Mouse (Mus musculus) midbrain, embryonic 10.5 days (tissue): Measurements from ENCODE around the gene Selenbp2. TPM values are rescaled to one million over a fixed set of nuclear protein-coding genes. Genes with fewer than 3 reads are reported as not detected.
"Not testable (repeated sequence)": the region's sequence is repeated elsewhere in the genome, so short reads cannot be mapped to it uniquely, and the experiment has no call there.

Experiments
- DNase-seq: peaks from one replicate; pipeline ENCODE4 v3.0.0-alpha.2; 2017; ENCODE audit warnings: low spot score
- H3K27ac ChIP-seq: fragments of 300-500 bp; sonication (generic); replicated peaks from 2 replicates; pipeline ENCODE4 v1.5.1; 2016; ENCODE audit warnings: mild to moderate bottlenecking
- H3K27me3 ChIP-seq: fragments of 300-500 bp; sonication (generic); 2 replicates; pipeline ENCODE4 v1.6.1; 2016; ENCODE audit warnings: low read depth, mild to moderate bottlenecking; ENCODE audit not compliant: poor library complexity, severe bottlenecking
- H3K36me3 ChIP-seq: fragments of 300-500 bp; sonication (generic); 2 replicates; pipeline ENCODE4 v1.6.1; 2016; ENCODE audit warnings: mild to moderate bottlenecking, moderate library complexity
- H3K4me1 ChIP-seq: fragments of 300-500 bp; sonication (generic); 2 replicates; pipeline ENCODE4 v1.6.1; 2016
- H3K4me3 ChIP-seq: fragments of 300-500 bp; sonication (generic); 2 replicates; pipeline ENCODE4 v1.5.1; 2016; ENCODE audit warnings: mild to moderate bottlenecking, moderate library complexity
- H3K9me3 ChIP-seq: fragments of 300-500 bp; sonication (generic); replicated peaks from 2 replicates; pipeline ENCODE4 v1.6.1; 2016; ENCODE audit warnings: mild to moderate bottlenecking
- WGBS: fragments of 180-500 bp; shearing (Covaris S2); methylation state at CpG from one replicate; pipeline ENCODE4 v1.1.7; 2016; 5-methylcytosine and 5-hydroxymethylcytosine counted together
- polyA plus RNA-seq: library from polyadenylated mRNA; unstranded; fragments of >200 nt; fragmentation: Nextera tagmentation; extraction: Ambion mirVana; gene quantifications from 2 replicates; pipeline ENCODE4 v1.2.1, GENCODE M21; 2016

The Selenbp2 gene
- polyA plus RNA-seq = not detected in 2 replicates

DNA sequence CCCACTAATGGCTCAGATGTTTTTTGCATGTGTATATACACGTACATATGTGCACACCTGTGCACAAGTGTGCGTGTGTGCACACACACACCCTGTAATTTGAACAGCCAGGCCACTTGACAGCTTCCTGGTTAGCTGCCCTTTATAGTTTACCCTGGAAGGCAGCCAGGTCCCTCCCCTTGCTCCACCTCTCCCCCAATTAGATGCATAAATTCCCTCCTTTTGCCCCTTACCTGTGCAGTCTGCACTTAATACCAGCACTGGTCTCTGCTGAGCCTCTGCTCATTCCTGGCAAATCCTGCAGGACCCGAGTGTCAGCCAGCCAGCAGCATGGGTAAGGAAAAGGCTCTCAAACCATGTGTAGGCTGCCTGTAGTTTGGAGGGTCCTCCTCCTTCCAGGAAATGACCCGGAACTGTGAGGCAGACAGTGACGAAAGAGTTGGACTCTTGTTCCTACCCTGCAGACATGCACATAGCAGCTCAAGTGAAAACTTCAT is at the start of gene Selenbp2:
Gene Selenbp2 (plus strand): TSS at position 228 of the 497 bp plus-strand sequence.
- H3K36me3 ChIP-seq = no peaks in the 10 kb centered on the region
- H3K4me1 ChIP-seq = 0 out of 2 replicates have a peak, but pooled peaks cover 2% of the 10 kb centered on the region
- H3K27ac ChIP-seq = no peak within 1 kb of the TSS
- no peak within 1 kb of the TSS for H3K4me3 ChIP-seq
- no peaks in the 10 kb centered on the region for H3K9me3 ChIP-seq
- H3K27me3 ChIP-seq = no peaks in the 10 kb centered on the region
- 83% methylated on average over 5 of the region's 5 CpGs for WGBS
- no peak for DNase-seq

DNA sequence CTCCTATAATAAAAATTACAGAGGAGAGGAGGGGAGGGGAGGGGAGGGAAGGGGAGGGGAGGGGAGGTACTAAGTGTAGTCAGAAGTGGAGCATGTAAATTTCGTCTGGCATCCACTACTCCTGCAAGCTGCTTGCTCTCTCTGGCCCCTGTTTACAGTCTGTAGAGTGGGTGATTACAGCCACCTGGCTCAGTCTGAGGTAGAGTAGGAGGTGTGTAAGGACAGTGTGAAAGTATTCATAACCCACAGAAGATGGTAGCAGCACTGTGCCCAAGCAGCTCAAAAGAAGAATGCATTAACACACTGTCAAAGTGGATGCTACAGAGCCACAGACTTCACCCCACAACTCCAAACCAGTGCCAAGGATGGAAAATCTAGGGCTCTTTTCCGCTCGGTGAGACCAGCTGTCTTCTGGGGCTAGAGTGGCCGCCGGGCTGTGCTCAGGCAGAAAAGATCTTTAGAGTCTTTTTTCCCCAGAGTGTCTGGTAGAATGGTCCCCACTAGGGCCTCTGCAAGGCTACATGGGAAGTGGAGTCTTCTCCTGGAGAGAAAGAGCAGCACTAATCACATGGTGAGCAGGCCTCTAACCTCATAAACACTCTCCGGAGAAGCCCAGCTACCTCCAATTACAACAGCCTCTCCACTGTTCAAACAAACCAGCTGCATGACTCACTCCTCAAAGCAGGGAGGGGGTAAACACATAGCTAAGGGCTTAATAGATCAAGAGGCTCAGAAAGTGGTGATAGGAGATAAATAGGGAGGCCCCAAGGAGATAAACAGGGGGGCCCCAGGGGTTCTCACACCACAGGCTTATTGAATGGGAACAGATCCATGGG is 44.4 kb upstream of the Selenbp2 start:
- Histone ChIP-seq H3K27me3 (no peaks in the 10 kb centered on the region), H3K27ac (peak overlapping the region; percentile 74), H3K9me3 (no peaks in the 10 kb centered on the region), H3K36me3 (no peaks in the 10 kb centered on the region), H3K4me1 (peaks cover 24% of the 10 kb centered on the region), H3K4me3 (no peak overlapping the region)
- WGBS = 41% methylated on average over 6 of the region's 6 CpGs
- DNase-seq = peak; percentile 15

GRCm38 (mm10) chr3:94650409-94650808 is 42.9 kb upstream of the Selenbp2 start:
- Histone ChIP-seq H3K4me3 (no peak overlapping the region), H3K36me3 (no peaks in the 10 kb centered on the region), H3K9me3 (no peaks in the 10 kb centered on the region), H3K27me3 (no peaks in the 10 kb centered on the region), H3K27ac (peak overlapping the region; percentile 74; the same call in 1 of the 2 replicates), H3K4me1 (peaks cover 24% of the 10 kb centered on the region)
- no peak for DNase-seq
- 88% methylated on average over 7 of the region's 7 CpGs for WGBS

GRCm38 (mm10) chr3:94653967-94654366 is 39.4 kb upstream of the Selenbp2 start:
- Histone ChIP-seq H3K4me1 (peaks cover 29% of the 10 kb centered on the region), H3K27me3 (peaks cover 16% of the 10 kb centered on the region)
- H3K4me3 ChIP-seq, H3K27ac ChIP-seq, H3K9me3 ChIP-seq, H3K36me3 ChIP-seq, DNase-seq: not testable (repeated sequence)
- WGBS = 67% methylated on average over 1 of the region's 1 CpGs

DNA sequence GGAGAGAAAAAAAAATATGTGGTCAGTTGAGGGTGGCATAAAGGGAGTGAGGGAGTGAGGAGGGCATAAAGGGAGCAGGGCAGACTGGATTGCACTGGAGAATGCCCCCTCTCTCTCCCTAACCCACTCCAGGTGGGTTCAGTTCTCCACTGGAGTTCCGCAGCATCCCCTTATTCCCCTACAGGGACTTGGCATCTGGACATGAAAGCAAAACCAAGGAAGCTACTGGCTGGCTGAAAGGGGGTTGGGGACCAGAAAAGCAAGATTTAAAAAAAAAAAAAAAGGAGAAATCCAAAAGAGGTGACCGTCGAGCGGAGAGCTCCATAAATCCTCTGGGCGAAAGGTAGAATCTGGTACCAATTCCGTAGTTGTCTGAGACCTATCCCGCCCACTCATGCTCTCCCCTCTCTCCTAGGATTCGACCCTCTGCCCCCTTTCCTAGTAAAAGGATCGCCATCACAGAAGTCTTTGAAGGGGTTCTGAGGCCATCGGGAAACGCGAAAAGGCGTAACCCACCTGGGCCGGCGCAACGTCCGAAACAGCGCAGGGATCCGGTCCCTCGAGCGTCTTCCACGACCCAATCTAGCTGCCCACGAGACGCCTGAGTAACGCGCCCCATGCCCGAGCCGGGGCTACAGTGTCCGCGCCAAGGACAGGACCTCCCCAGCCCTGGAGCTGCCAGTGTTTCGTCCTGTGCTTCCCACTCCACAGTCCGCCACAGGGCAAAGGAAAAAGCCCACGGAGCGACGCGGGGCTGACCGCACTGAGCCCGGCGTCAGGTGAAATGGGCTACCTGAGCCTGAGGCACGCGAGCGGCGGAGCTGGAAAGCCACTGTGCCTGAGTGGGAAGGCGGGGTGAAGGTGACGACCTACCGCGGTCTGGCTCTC is 35.3 kb upstream of the Selenbp2 start:
- Histone ChIP-seq H3K27me3 (peaks cover 26% of the 10 kb centered on the region), H3K4me3 (peak overlapping the region; percentile 55)
- H3K36me3 ChIP-seq, H3K9me3 ChIP-seq, H3K4me1 ChIP-seq, H3K27ac ChIP-seq: not testable (repeated sequence)
- DNase-seq = peak; percentile 25
- 2% methylated on average over 23 of the region's 47 CpGs for WGBS

DNA sequence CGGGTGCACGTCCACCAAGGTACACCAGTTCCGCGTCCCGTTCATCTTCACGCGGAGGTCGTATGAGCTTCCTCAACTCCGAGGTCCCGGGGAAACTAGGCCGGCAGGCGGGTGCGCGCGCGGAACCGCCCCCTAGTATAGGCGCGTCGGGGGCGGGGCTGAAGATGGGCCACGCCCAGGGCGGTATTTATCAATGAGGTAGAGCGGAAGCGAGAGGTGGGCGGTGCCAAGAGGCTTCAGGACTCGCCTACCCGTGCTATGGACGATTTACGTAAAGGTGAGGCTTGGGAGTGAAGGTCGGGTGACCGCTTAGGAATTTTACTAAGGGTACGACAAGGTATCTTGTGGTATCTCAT is 34.6 kb upstream of the Selenbp2 start, which contains the start of gene Tuft1:
Gene Tuft1 (minus strand): TSS at position 133 of the 356 bp plus-strand sequence.
- not testable (repeated sequence) for H3K9me3 ChIP-seq, DNase-seq, H3K4me1 ChIP-seq, H3K27ac ChIP-seq, H3K36me3 ChIP-seq
- Histone ChIP-seq H3K27me3 (peaks cover 26% of the 10 kb centered on the region), H3K4me3 (peak within 1 kb of the TSS; percentile 55)
- WGBS = under 1% methylated on average over 21 of the region's 33 CpGs

DNA sequence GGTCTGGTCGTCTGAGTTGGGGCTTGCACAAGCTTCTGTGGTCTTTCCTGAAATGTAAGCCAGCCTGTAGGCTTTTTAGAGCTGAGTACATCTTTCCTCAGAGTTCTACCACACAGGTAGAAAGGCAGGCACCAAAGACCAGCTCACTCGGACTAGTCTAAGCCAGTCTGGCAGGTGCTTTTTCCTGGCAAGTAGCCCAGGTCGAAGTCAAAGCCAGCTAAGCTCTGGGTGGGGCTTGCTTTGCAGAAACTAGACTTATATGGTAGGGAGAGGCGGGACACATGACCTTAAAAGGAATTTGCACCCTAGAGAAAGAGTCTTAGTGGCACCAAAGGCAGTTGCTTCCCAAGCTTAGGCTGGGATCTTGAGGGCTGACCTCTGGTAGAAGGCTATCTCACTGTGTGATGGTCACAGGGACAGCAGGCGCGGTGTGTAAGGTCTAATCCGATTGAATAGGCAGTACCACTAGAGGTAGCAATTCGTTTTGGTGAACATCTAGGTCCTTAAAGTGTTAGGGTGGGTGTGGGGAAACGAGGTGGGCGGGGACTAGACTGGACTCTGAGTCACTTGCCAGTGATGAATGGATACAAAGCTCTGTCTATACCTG is 34.1 kb upstream of the Selenbp2 start:
- not testable (repeated sequence) for H3K36me3 ChIP-seq, H3K4me1 ChIP-seq, DNase-seq, H3K9me3 ChIP-seq, H3K4me3 ChIP-seq, H3K27ac ChIP-seq
- WGBS = 31% methylated on average over 8 of the region's 10 CpGs
- H3K27me3 ChIP-seq = peaks cover 26% of the 10 kb centered on the region

GRCm38 (mm10) chr3:94660841-94661240 is 32.5 kb upstream of the Selenbp2 start:
- WGBS = 91% methylated on average over 2 of the region's 2 CpGs
- not testable (repeated sequence) for DNase-seq, H3K4me1 ChIP-seq, H3K36me3 ChIP-seq, H3K27ac ChIP-seq, H3K4me3 ChIP-seq, H3K9me3 ChIP-seq
- peaks cover 26% of the 10 kb centered on the region for H3K27me3 ChIP-seq

DNA sequence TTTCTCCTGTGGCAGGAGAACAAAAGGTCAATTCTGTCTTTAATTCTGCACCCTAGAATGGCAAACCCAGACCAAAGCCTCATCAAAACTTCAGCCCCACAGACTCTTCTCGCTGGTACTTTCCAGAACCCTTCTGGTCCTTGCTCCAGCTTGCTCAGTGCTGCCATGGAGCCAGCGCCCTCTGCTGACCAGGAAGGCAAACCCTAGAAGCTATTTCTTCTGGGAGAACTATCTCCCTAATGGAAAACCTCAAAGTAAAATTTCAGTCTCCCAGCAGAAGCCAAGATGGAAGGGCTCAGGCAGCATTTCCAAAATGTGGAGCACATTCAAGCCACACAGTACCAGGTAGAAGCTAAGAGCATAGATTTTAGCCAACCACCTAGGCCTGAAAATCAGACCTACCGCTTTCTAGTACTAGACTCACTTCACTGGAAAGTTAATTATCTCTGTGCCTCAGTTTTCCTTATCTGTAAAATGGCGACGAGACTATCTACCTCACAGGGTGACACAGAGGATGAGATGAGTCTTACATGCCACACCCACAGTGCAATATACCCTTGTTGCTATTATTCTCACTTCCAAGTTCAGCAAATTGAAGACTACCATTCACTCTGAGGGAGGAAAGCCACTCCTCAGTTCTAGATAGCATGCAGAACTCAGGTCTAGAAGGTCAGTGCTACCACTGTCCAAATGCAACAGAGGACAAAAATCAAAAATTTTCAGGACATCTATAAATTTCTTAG is 28.1 kb upstream of the Selenbp2 start:
- not testable (repeated sequence) for H3K27ac ChIP-seq, DNase-seq, H3K4me3 ChIP-seq, H3K36me3 ChIP-seq, H3K4me1 ChIP-seq, H3K27me3 ChIP-seq, H3K9me3 ChIP-seq
- 66% methylated on average over 4 of the region's 5 CpGs for WGBS

DNA sequence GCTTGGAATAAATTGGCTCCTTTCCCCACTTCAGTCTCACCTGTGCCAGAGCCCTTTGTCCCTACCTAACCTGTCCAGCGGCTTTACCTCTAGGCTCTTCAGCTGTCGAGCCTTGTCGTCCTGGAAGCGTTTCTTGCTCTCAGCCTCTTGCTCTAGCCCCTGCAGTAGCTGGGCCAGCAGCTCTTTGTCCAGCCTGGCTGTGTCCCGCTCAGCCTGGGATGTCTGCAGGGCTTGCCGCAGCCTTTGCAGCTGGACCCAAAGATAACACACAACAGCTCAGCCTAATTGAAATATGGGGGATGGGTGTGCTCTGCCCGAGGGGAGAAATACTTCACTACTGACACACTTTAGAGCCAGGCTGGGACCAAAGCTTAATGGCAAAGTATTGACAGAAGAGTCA is 27.5 kb upstream of the Selenbp2 start:
- H3K36me3 ChIP-seq, DNase-seq: not testable (repeated sequence)

GRCm38 (mm10) chr3:94675101-94675500 is 18.3 kb upstream of the Selenbp2 start:
- H3K4me1 ChIP-seq, DNase-seq, H3K27me3 ChIP-seq, H3K4me3 ChIP-seq, H3K9me3 ChIP-seq, H3K27ac ChIP-seq, H3K36me3 ChIP-seq: not testable (repeated sequence)
- WGBS = 88% methylated on average over 9 of the region's 9 CpGs

More for the DNA sequence above, 27.5 kb upstream of the Selenbp2 start:
- WGBS = 48% methylated on average over 7 of the region's 7 CpGs
- H3K27me3 ChIP-seq, H3K4me3 ChIP-seq, H3K9me3 ChIP-seq, H3K27ac ChIP-seq, H3K4me1 ChIP-seq: not testable (repeated sequence)

DNA sequence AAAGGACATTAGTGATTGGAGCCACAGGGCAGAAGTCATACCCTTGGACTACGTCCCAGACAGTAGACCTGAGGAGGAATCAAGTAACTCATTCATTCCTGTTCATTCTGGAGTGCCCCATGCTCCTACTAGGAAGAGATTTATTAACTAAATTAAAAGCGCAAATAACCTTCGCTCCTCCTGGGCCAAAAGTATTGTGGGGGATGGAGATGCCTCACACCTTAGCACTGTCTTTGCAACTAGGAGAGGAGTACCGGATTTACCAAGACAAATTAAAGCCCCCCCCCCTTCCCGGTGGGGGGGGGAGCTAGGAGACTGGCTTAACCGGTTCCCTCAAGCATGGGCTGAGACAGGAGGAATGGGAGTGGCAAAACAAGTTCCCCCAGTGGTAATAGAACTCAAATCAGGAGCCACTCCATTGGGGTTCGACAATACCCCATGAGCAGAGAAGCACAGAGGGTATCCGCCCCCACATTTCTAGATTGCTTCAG is 14.0 kb upstream of the Selenbp2 start:
- Histone ChIP-seq H3K4me1 (no peaks in the 10 kb centered on the region), H3K36me3 (no peaks in the 10 kb centered on the region)
- WGBS = 75% methylated on average over 8 of the region's 8 CpGs

More for the DNA sequence above, 14.0 kb upstream of the Selenbp2 start:
- no peak overlapping the region for H3K4me3 ChIP-seq
- no peak overlapping the region for H3K27ac ChIP-seq
- DNase-seq = no peak
- no peaks in the 10 kb centered on the region for H3K27me3 ChIP-seq
- H3K9me3 ChIP-seq = no peaks in the 10 kb centered on the region
